Mouse (Mus musculus) limb, embryonic 11.5 days (tissue): ENCODE data around the gene Itgb6. TPM values are rescaled to one million over a fixed set of nuclear protein-coding genes. Genes with fewer than 3 reads are reported as not detected.

Source experiments
- polyA plus RNA-seq: library from polyadenylated mRNA; unstranded; fragments of >200 nt; fragmentation: Nextera tagmentation; extraction: Ambion mirVana; gene quantifications from 2 replicates; pipeline ENCODE4 v1.2.1, GENCODE M21; 2014

Itgb6 gene
- polyA plus RNA-seq, 1 experiment from 2014 or later, result 0.61 TPM

Other genes with a start within 250 kb of the Itgb6 start
- 1.1 and 1.4 TPM in 2 replicates for gene Pla2r1, start 169.3 kb downstream of the Itgb6 start, polyA plus RNA-seq
- gene Rbms1, start 240.5 kb upstream of the Itgb6 start, polyA plus RNA-seq, result 111 and 112 TPM in 2 replicates